Comparison of ENCODE assay signal across 9 mouse cellular contexts in genomic region chr12:89049279-89049678, GRCm38 (mm10).
A peak's percentile ranks its signal among the peaks of the same experiment; 100 is the strongest.
DNase-seq lines count a peak whose midpoint lies in the region; ATAC-seq lines count a peak whose summit lies in the region.
"Had no signal": no experiment of that assay in that cellular context is flagged by ENCODE, and none has a peak within 500 bp of the region (broad histone marks: within the 10 kb centered on the region; RNA-seq: fewer than 3 reads in every experiment).

No protein-coding gene starts in this region.

- H3K4me1 ChIP-seq in neural tube, embryonic 12.5 days: peaks cover 6% of the 10 kb centered on the region; the same call in 1 of the 2 replicates
- H3K4me1 ChIP-seq: liver, embryonic 15.5 days had no signal

- H3K9ac ChIP-seq in neural tube, embryonic 12.5 days: no peak overlapping the region
- H3K9ac ChIP-seq: liver, embryonic 15.5 days had no signal

- ATAC-seq in neural tube, embryonic 12.5 days (ENCODE audit: low FRiP score, low read depth): peak; percentile 95

- H3K27ac ChIP-seq in neural tube, embryonic 12.5 days: no peak overlapping the region
- H3K27ac ChIP-seq: liver, embryonic 15.5 days had no signal

- intact Hi-C loops in gastrocnemius, postnatal 14 days (cut with DNase I; ENCODE audit: low total_unique reads): no loop called here
- intact Hi-C loops in heart, postnatal 10 days (cut with DNase I): no loop called here
- intact Hi-C loops in gastrocnemius, postnatal 36 days (cut with DNase I): no loop called here

- H3K9me3 ChIP-seq in neural tube, embryonic 12.5 days: no peaks in the 10 kb centered on the region
- H3K9me3 ChIP-seq: liver, embryonic 15.5 days had no signal

- H3K36me3 ChIP-seq in neural tube, embryonic 12.5 days: no peaks in the 10 kb centered on the region
- H3K36me3 ChIP-seq: liver, embryonic 15.5 days had no signal

- 0 out of 2 replicates have a peak overlapping the region, but pooled peaks have one; percentile 10 for H3K4me2 ChIP-seq in neural tube, embryonic 12.5 days (replicated peaks)
- H3K4me2 ChIP-seq: liver, embryonic 15.5 days had no signal

- no peak overlapping the region for H3K4me3 ChIP-seq in neural tube, embryonic 12.5 days
- H3K4me3 ChIP-seq: liver, embryonic 15.5 days had no signal

- peak; percentile 2 for DNase-seq in gastrocnemius, postnatal 14 days
- no peak for DNase-seq in gastrocnemius, adult 8-10 months (ENCODE audit: low spot score in 2 of 2)
- DNase-seq in right cerebral cortex, postnatal 14 days: peak; percentile 8
- DNase-seq in right cerebral cortex, adult 2 months (ENCODE audit: low spot score in 2 of 2): no peak
- DNase-seq in heart, postnatal 10 days: peak; percentile 1 to 22
- no peak for DNase-seq in gastrocnemius, postnatal 36 days
- DNase-seq in thymus, postnatal 0 days (ENCODE audit: low spot score): no peak

- no peaks in the 10 kb centered on the region for H3K27me3 ChIP-seq in neural tube, embryonic 12.5 days (replicated peaks)
- H3K27me3 ChIP-seq: liver, embryonic 15.5 days had no signal

- 12% methylated on average over 3 of the region's 3 CpGs for WGBS in neural tube, embryonic 12.5 days

Comparison
In these comparisons a context has a peak if more than half of its experiments do, and no peak if none do; other contexts are left out.
1. DNase-seq: peak in gastrocnemius, postnatal 14 days (single experiment), right cerebral cortex, postnatal 14 days (single experiment) and heart, postnatal 10 days (2 of 2); none in gastrocnemius, adult 8-10 months (0 of 2), right cerebral cortex, adult 2 months (0 of 2), gastrocnemius, postnatal 36 days (0 of 2) and thymus, postnatal 0 days (single experiment).